Mouse (Mus musculus): ENCODE measurements at regions not wholly inside any gene's neighbourhood (a gene's known extent, or its start where the extent isn't known, plus 50 kb on each side); places are given as distances from the start of the nearest gene placed in this dataset.

- peak in 1 of 2 experiments; percentile 3 for DNase-seq
Observed at GRCm38 (mm10) chr1:148392673-148393072, 1568.4 kb downstream of the Pla2g4a start.
